Mouse (Mus musculus): Measurements from ENCODE around the gene Olfr869.

Gene Olfr869

GRCm38 (mm10) chr9:20128709-20129108 lies at the start of gene Olfr869:
Olfr869 (plus strand) TSS chr9:20129009.
- no peak for DNase-seq

GRCm38 (mm10) chr9:20098326-20098725 lies 30.5 kb upstream of the Olfr869 start, which contains the start of gene Olfr868:
Olfr868 (plus strand) TSS chr9:20098626.
- DNase-seq, result no peak

- no peak for DNase-seq
These were observed 20.9 kb downstream of the Olfr869 start for GRCm38 (mm10) chr9:20149706-20150105.

- no peak for DNase-seq
These were observed 45.1 kb downstream of the Olfr869 start, which contains the start of gene Olfr870 for GRCm38 (mm10) chr9:20173957-20174356. Olfr870 (minus strand) TSS chr9:20174057.

- no peak for DNase-seq
These were observed 50.7 kb downstream of the Olfr869 start for GRCm38 (mm10) chr9:20179463-20179862.

All from right cerebral cortex, postnatal 4 days (tissue).